Mouse (Mus musculus) testis, postnatal 14 days (tissue): Measurements from ENCODE around the gene Adam11.

ENCODE experiments used
- DNase-seq: peaks from one replicate; pipeline ENCODE4 v3.0.0; 2021; ENCODE audit warnings: low spot score

Gene Adam11

DNA sequence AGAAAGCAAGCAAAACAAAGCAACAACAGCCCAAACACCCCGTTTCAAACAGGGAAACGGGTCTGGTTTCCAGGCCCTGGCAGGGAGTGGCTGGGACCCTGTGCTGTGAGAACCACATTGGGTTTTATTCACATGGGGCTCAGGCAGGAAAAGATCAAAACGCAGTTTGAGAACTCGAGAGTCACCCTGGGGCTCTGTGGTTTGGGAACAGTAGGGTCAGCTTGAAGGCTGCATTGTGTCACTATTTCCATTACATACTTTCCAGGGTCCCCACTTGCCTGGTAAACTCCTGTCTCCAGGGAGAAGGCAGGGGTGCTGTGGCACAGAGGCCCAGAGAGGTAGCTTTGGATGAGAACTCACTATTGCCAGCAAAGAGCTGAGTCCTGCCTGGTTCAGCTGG lies 65.9 kb downstream of the Adam11 start:
- no peak for DNase-seq
